ENCODE assay signal across 10 mouse cellular contexts in genomic region chr17:85486585-85487480, GRCm38 (mm10).
DNase-seq lines count a peak whose midpoint lies in the region; ATAC-seq and TF ChIP-seq lines count a peak whose summit lies in the region.
"Had no signal": no experiment of that assay in that cellular context is flagged by ENCODE, and none has a peak within 500 bp of the region (broad histone marks: within the 10 kb centered on the region; RNA-seq: fewer than 3 reads in every experiment).

No protein-coding gene starts in this region.

- no peaks in the 10 kb centered on the region for H3K9me3 ChIP-seq in limb, embryonic 15.5 days
- H3K9me3 ChIP-seq: megakaryocyte, embryonic 14.5 days had no signal

- 3% methylated on average over 52 of the region's 52 CpGs for WGBS in limb, embryonic 15.5 days
- 11% methylated on average over 52 of the region's 52 CpGs for WGBS in thymus, adult 2 months

- no peak for TF ChIP-seq POLR2A in testis, adult 2 months (IDR thresholded peaks at IDR 0.05; ENCODE audit: control insufficient read depth, low read depth, low read length)
- TF ChIP-seq POLR2A in thymus, adult 2 months (IDR thresholded peaks at IDR 0.05; ENCODE audit: control insufficient read depth, extremely low read depth, insufficient read depth, low read length, poor library complexity), result no peak

- no peak overlapping the region for H3K9ac ChIP-seq in limb, embryonic 15.5 days

- no peak overlapping the region for H3K27ac ChIP-seq in testis, adult 2 months (ENCODE audit: control insufficient read depth, insufficient read depth, low read depth, low read length)
- H3K27ac ChIP-seq in limb, embryonic 15.5 days, result no peak overlapping the region
- H3K27ac ChIP-seq in thymus, adult 2 months (ENCODE audit: control insufficient read depth, insufficient read depth, low read length), result no peak overlapping the region

- H3K27me3 ChIP-seq in testis, adult 2 months (ENCODE audit: control insufficient read depth, insufficient read depth, low read length), result peaks cover 10% of the 10 kb centered on the region
- peaks cover 89% of the 10 kb centered on the region for H3K27me3 ChIP-seq in limb, embryonic 15.5 days
- peaks cover 6% of the 10 kb centered on the region for H3K27me3 ChIP-seq in thymus, adult 2 months (ENCODE audit: control insufficient read depth, insufficient read depth, low read length)

- H3K4me2 ChIP-seq in limb, embryonic 15.5 days, result peak overlapping the region; percentile 39

- peak overlapping the region; percentile 24 for H3K4me3 ChIP-seq in testis, adult 2 months (ENCODE audit: control insufficient read depth, low read depth, low read length)
- peak overlapping the region; percentile 27 for H3K4me3 ChIP-seq in limb, embryonic 15.5 days
- no peak overlapping the region for H3K4me3 ChIP-seq in thymus, adult 2 months (ENCODE audit: control insufficient read depth, insufficient read depth, low read length)
- H3K4me3 ChIP-seq: megakaryocyte, embryonic 14.5 days had no signal

- H3K4me1 ChIP-seq in testis, adult 2 months (ENCODE audit: control insufficient read depth, insufficient read depth, low read length), result peaks cover 12% of the 10 kb centered on the region
- H3K4me1 ChIP-seq in limb, embryonic 15.5 days, result peaks cover 15% of the 10 kb centered on the region
- H3K4me1 ChIP-seq in thymus, adult 2 months (replicated peaks; ENCODE audit: control insufficient read depth, insufficient read depth, low read length), result no peaks in the 10 kb centered on the region
- H3K4me1 ChIP-seq: megakaryocyte, embryonic 14.5 days had no signal

- intact Hi-C loops in heart, postnatal 25 days (cut with DNase I), result loop anchor here (5.0 to 10.0 kb wide), 2 partner anchors 120 to 198 kb away; partner anchors contain the start of gene Six2

- no peaks in the 10 kb centered on the region for H3K36me3 ChIP-seq in testis, adult 2 months (ENCODE audit: control insufficient read depth, insufficient read depth, low read length)
- no peaks in the 10 kb centered on the region for H3K36me3 ChIP-seq in limb, embryonic 15.5 days
- no peaks in the 10 kb centered on the region for H3K36me3 ChIP-seq in thymus, adult 2 months (ENCODE audit: control insufficient read depth, insufficient read depth, low read length)

- DNase-seq in heart, adult 11 months, result peak; percentile 82
- DNase-seq in heart, postnatal 25 days (ENCODE audit: low spot score), result no peak
- no peak for DNase-seq in testis, postnatal 10 days (ENCODE audit: low spot score)
- no peak for DNase-seq in thymus, postnatal 25 days
- DNase-seq in thymus, adult 2 months, result no peak

- no peak; the same call in 1 of the 2 replicates for ATAC-seq in limb, embryonic 15.5 days (ENCODE audit: insufficient number of reproducible peaks, low FRiP score, low TSS enrichment, low read depth)
- no peak for ATAC-seq in megakaryocyte progenitor cell, adult 5-6 weeks (replicated peaks; ENCODE audit: poor library complexity)
- ATAC-seq: activated CD4-positive, CD25-positive, alpha-beta regulatory T cell, adult 4 months had no signal

- no peak for TF ChIP-seq CTCF in testis, adult 2 months (IDR thresholded peaks at IDR 0.05; ENCODE audit: control insufficient read depth, insufficient read depth, insufficient replicate concordance, low read depth, low read length)
- no peak for TF ChIP-seq CTCF in thymus, adult 2 months (IDR thresholded peaks at IDR 0.05; ENCODE audit: borderline replicate concordance, control insufficient read depth, extremely low read depth, insufficient read depth, low read length, poor library complexity)
